Mouse (Mus musculus) G1E (cell line): ENCODE data around the gene Urgcp.

Source experiments
- CTCF ChIP-seq: IDR thresholded peaks from 2 replicates; pipeline ENCODE4 v1.5.1; 2012; ENCODE audit warnings: low read depth, low read length, inconsistent platforms, mixed read lengths
- GATA1 ChIP-seq: IDR thresholded peaks from 2 replicates; pipeline ENCODE4 v1.6.1; 2012; ENCODE audit warnings: borderline replicate concordance, low read length, inconsistent platforms, mixed read lengths
- GATA2 ChIP-seq: IDR thresholded peaks from 2 replicates; pipeline ENCODE4 v1.6.1; 2012; ENCODE audit warnings: low read depth, low read length, inconsistent platforms, borderline replicate concordance
- POLR2AphosphoS5 ChIP-seq: IDR thresholded peaks from 2 replicates; pipeline ENCODE4 v1.6.1; 2012; ENCODE audit warnings: low read depth, low read length, inconsistent platforms; ENCODE audit not compliant: insufficient replicate concordance
- TAL1 ChIP-seq: conservative IDR thresholded peaks from 2 replicates; pipeline ENCODE4 v1.6.1; 2012; ENCODE audit warnings: low read depth, low read length, inconsistent platforms, mixed read lengths

DNA sequence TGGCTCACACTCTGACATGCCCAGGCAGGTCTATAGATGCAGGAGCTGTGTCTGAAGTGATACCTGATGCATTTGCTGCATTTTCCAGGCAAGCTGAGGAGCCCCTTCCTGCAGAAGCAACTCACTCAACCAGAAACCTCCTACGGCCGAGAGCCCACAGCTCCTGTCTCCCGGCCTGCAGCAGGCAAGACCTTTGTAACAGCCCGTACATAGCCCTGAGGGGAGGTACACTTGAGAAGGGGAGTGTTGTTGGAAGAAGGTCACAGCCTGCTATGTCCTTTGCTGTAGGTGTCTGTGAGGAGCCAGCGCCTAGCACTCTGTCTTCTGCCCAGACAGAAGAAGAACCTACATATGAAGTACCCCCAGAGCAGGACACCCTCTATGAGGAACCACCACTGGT is 35.8 kb upstream of the Urgcp start:
- TF ChIP-seq CTCF = no peak
- TF ChIP-seq GATA1 = no peak
- no peak for TF ChIP-seq TAL1
- no peak for TF ChIP-seq POLR2AphosphoS5
- TF ChIP-seq GATA2 = no peak
